Mouse (Mus musculus) ovary, postnatal 14 days (tissue): ENCODE data around the gene Mfge8.

Experiments used
- DNase-seq: peaks from one replicate; pipeline ENCODE4 v3.0.0; 2022; ENCODE audit warnings: low spot score

The Mfge8 gene

GRCm38 (mm10) chr7:79130385-79130784 is 18.5 kb downstream of the Mfge8 start:
- no peak for DNase-seq

- DNase-seq = no peak
Measured at GRCm38 (mm10) chr7:79129883-79130282, 19.0 kb downstream of the Mfge8 start.

DNA sequence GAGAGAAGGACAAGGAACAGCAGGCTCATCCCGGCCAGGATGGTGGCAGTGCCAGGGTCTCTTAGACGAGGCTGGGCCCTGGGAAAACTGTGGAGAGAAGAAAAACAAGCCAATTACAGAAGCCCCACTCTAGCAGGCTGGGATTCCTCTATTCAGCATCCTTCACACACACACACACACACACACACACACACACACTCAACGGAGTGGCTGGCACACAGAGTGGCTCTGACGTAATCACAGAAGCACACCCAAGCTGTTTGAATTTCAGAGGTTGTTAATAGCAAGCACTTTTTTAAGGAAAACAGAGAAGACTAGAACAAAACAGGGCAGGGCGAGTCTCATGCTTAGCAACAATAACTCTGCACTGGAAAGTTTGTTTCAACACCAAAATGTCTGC is 25.4 kb downstream of the Mfge8 start:
- no peak for DNase-seq

GRCm38 (mm10) chr7:79113848-79114247 is 35.0 kb downstream of the Mfge8 start:
- no peak for DNase-seq

- no peak for DNase-seq
Measured at GRCm38 (mm10) chr7:79096492-79096891, 52.4 kb downstream of the Mfge8 start.

GRCm38 (mm10) chr7:79089111-79089510 is 59.7 kb downstream of the Mfge8 start:
- peak; percentile 3 for DNase-seq
